Mouse (Mus musculus) megakaryocyte, embryonic 14.5 days (primary cell): Measurements from ENCODE around the gene Gm36210. TPM values are rescaled to one million over a fixed set of nuclear protein-coding genes. Genes with fewer than 3 reads are reported as not detected.

Source experiments
- H3K27me3 ChIP-seq: replicated peaks from 2 replicates; pipeline ENCODE3; 2012; ENCODE audit warnings: inconsistent platforms
- H3K36me3 ChIP-seq: replicated peaks from 2 replicates; pipeline ENCODE3; 2012; ENCODE audit warnings: low read length, inconsistent platforms, mixed read lengths
- H3K4me1 ChIP-seq: 2 replicates; pipeline ENCODE4 v1.6.1; 2012; ENCODE audit warnings: inconsistent platforms
- H3K4me3 ChIP-seq: replicated peaks from 2 replicates; pipeline ENCODE3; 2012; ENCODE audit warnings: moderate library complexity, mild to moderate bottlenecking, inconsistent platforms
- H3K9me3 ChIP-seq: 2 replicates; pipeline ENCODE4 v1.6.1; 2012; ENCODE audit warnings: inconsistent platforms
- FLI1 ChIP-seq: IDR thresholded peaks from 2 replicates; pipeline ENCODE4 v1.6.1; 2012; ENCODE audit warnings: low read length, inconsistent platforms, mixed read lengths
- GATA1 ChIP-seq: IDR thresholded peaks from 3 replicates; pipeline ENCODE4 v1.6.1; 2012; ENCODE audit warnings: mixed read lengths, low read length, inconsistent platforms, borderline replicate concordance
- polyA plus RNA-seq: library from polyadenylated mRNA; stranded (reverse); fragments of >175 nt; gene quantifications from 2 replicates; pipeline ENCODE4 v1.2.3, GENCODE M21; 2012; ENCODE audit warnings: low replicate concordance; ENCODE audit not compliant: insufficient read depth

Gm36210 gene
- polyA plus RNA-seq, 1 experiment: not detected

GRCm38 (mm10) chr7:4856508-4856907 lies 49.8 kb downstream of the Gm36210 start:
- Histone ChIP-seq H3K4me1 (no peaks in the 10 kb centered on the region), H3K9me3 (no peaks in the 10 kb centered on the region)
- TF ChIP-seq FLI1 (no peak), GATA1 (no peak)

GRCm38 (mm10) chr7:4853613-4854012 lies 52.7 kb downstream of the Gm36210 start:
- Histone ChIP-seq H3K4me1 (no peaks in the 10 kb centered on the region), H3K4me3 (no peak overlapping the region), H3K36me3 (peaks cover 9% of the 10 kb centered on the region), H3K27me3 (peaks cover 9% of the 10 kb centered on the region), H3K9me3 (peaks cover 2% of the 10 kb centered on the region; the same call in 1 of the 2 replicates)
- no peak for TF ChIP-seq GATA1
- no peak for TF ChIP-seq FLI1

More at GRCm38 (mm10) chr7:4856508-4856907, 49.8 kb downstream of the Gm36210 start:
- H3K36me3 ChIP-seq: no peaks in the 10 kb centered on the region
- no peak overlapping the region for H3K4me3 ChIP-seq
- H3K27me3 ChIP-seq: peaks cover 7% of the 10 kb centered on the region

GRCm38 (mm10) chr7:4851315-4851688 lies 55.0 kb downstream of the Gm36210 start:
- H3K27me3 ChIP-seq: peaks cover 10% of the 10 kb centered on the region
- H3K9me3 ChIP-seq: peaks cover 19% of the 10 kb centered on the region
- peaks cover 9% of the 10 kb centered on the region for H3K36me3 ChIP-seq
- no peaks in the 10 kb centered on the region for H3K4me1 ChIP-seq
- TF ChIP-seq GATA1: no peak
- TF ChIP-seq FLI1: no peak
- no peak overlapping the region for H3K4me3 ChIP-seq

GRCm38 (mm10) chr7:4850621-4851314 lies 55.5 kb downstream of the Gm36210 start:
- peaks cover 15% of the 10 kb centered on the region for H3K27me3 ChIP-seq
- no peaks in the 10 kb centered on the region for H3K4me1 ChIP-seq
- H3K9me3 ChIP-seq: peaks cover 23% of the 10 kb centered on the region
- no peak for TF ChIP-seq FLI1
- H3K36me3 ChIP-seq: peaks cover 9% of the 10 kb centered on the region
- no peak overlapping the region for H3K4me3 ChIP-seq

DNA sequence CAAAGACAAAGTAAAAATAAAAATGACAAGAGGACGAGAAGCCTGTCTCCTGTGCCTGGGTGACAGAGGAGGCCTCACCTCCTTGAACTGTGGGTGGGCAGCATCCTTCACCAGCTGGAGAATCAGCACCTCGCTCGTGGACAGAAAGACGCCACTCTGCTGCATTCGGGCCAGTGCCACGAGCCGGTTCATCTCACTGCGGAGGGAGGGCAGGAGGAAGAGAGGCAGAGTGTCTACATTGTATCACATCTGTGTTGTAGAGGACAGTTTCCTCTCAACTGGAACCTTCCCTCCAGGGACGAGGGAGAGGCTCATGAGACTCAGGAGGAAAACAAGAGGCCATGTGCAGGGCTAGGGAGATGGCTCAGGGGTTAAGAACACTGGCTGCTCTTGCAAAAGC lies 56.9 kb downstream of the Gm36210 start:
- Histone ChIP-seq H3K27me3 (peaks cover 28% of the 10 kb centered on the region), H3K4me3 (no peak overlapping the region)

More for the DNA sequence above, 56.9 kb downstream of the Gm36210 start:
- H3K9me3 ChIP-seq: peaks cover 35% of the 10 kb centered on the region
- H3K36me3 ChIP-seq: peaks cover 9% of the 10 kb centered on the region
- peaks cover 1% of the 10 kb centered on the region; the same call in 1 of the 2 replicates for H3K4me1 ChIP-seq
- no peak for TF ChIP-seq FLI1
- TF ChIP-seq GATA1: no peak

Other genes with a start within 250 kb of the Gm36210 start
- 361 and 465 TPM in 2 replicates for gene Ppp6r1, start 247.5 kb downstream of the Gm36210 start, polyA plus RNA-seq
- gene Hspbp1, start 221.4 kb downstream of the Gm36210 start, polyA plus RNA-seq: 71.8 and 116 TPM in 2 replicates
- 0.08 TPM in 1 of 2 replicates, not detected in the other for gene Brsk1, start 215.9 kb downstream of the Gm36210 start, polyA plus RNA-seq
- 0.43 TPM in 1 of 2 replicates, not detected in the other for gene Tmem150b, start 181.3 kb downstream of the Gm36210 start, polyA plus RNA-seq
- gene Kmt5c, start 166.4 kb downstream of the Gm36210 start, polyA plus RNA-seq: 241 and 733 TPM in 2 replicates
- 47.7 and 94.6 TPM in 2 replicates for gene Cox6b2, start 153.4 kb downstream of the Gm36210 start, polyA plus RNA-seq
- not detected in 2 replicates for gene Fam71e2, start 135.2 kb downstream of the Gm36210 start, polyA plus RNA-seq
- 0.26 and 1.9 TPM in 2 replicates for gene Il11, start 123.7 kb downstream of the Gm36210 start, polyA plus RNA-seq
- gene Tmem190, start 123.6 kb downstream of the Gm36210 start, polyA plus RNA-seq: not detected in 2 replicates
- 29.3 and 145 TPM in 2 replicates for gene Tmem238, start 116.9 kb downstream of the Gm36210 start, polyA plus RNA-seq
- gene Rpl28, start 113.6 kb downstream of the Gm36210 start, polyA plus RNA-seq: 3,598 and 12,997 TPM in 2 replicates
- gene Ube2s, start 93.9 kb downstream of the Gm36210 start, polyA plus RNA-seq: 217 and 258 TPM in 2 replicates
- gene Shisa7, start 61.8 kb downstream of the Gm36210 start, polyA plus RNA-seq: 0.07 TPM in 1 of 2 replicates, not detected in the other
- 4.3 and 6.1 TPM in 2 replicates for gene Isoc2b, start 36.3 kb downstream of the Gm36210 start, polyA plus RNA-seq
- gene Isoc2a, start 29.4 kb downstream of the Gm36210 start, polyA plus RNA-seq: 7.2 and 17.1 TPM in 2 replicates
- 33.6 and 53.4 TPM in 2 replicates for gene Zfp628, start 8.7 kb upstream of the Gm36210 start, polyA plus RNA-seq
- gene Nat14, start 15.5 kb upstream of the Gm36210 start, polyA plus RNA-seq: 0.51 TPM in 1 of 2 replicates, not detected in the other
- 0.09 and 1.5 TPM in 2 replicates for gene Ssc5d, start 19.3 kb upstream of the Gm36210 start, polyA plus RNA-seq
- gene Sbk2, start 57.9 kb upstream of the Gm36210 start, polyA plus RNA-seq: 1.3 TPM in 1 of 2 replicates, not detected in the other
- 0.06 TPM in 1 of 2 replicates, not detected in the other for gene Sbk3, start 64.7 kb upstream of the Gm36210 start, polyA plus RNA-seq
- gene Zfp579, start 89.6 kb upstream of the Gm36210 start, polyA plus RNA-seq: 48.1 and 103 TPM in 2 replicates
- gene Zfp524, start 107.9 kb upstream of the Gm36210 start, polyA plus RNA-seq: 68.6 and 88.3 TPM in 2 replicates
- gene Fiz1, start 108.2 kb upstream of the Gm36210 start, polyA plus RNA-seq: 17.2 and 28.0 TPM in 2 replicates
- not detected in 2 replicates for gene Gm44973, start 109.0 kb upstream of the Gm36210 start, polyA plus RNA-seq
- 30.6 and 81.9 TPM in 2 replicates for gene Zfp865, start 113.9 kb upstream of the Gm36210 start, polyA plus RNA-seq
- gene Ccdc106, start 114.0 kb upstream of the Gm36210 start, polyA plus RNA-seq: 7.3 and 34.4 TPM in 2 replicates
- not detected in 2 replicates for gene 4632433K11Rik, start 127.6 kb upstream of the Gm36210 start, polyA plus RNA-seq
- 0.96 and 6.5 TPM in 2 replicates for gene Zfp784, start 131.9 kb upstream of the Gm36210 start, polyA plus RNA-seq
- gene Zfp580, start 145.0 kb upstream of the Gm36210 start, polyA plus RNA-seq: 58.5 and 224 TPM in 2 replicates
- gene U2af2, start 155.6 kb upstream of the Gm36210 start, polyA plus RNA-seq: 251 and 262 TPM in 2 replicates
- gene Epn1, start 173.7 kb upstream of the Gm36210 start, polyA plus RNA-seq: 687 and 1,038 TPM in 2 replicates
- gene Rfpl4, start 210.4 kb upstream of the Gm36210 start, polyA plus RNA-seq: not detected in 2 replicates
- not detected in 2 replicates for gene Rasl2-9, start 219.4 kb upstream of the Gm36210 start, polyA plus RNA-seq
- gene Vmn1r55, start 243.2 kb upstream of the Gm36210 start, polyA plus RNA-seq: not detected in 2 replicates